Mouse (Mus musculus) hindbrain, embryonic 14.5 days (tissue): ENCODE data around the gene Rasl10a. TPM values are rescaled to one million over a fixed set of nuclear protein-coding genes. Genes with fewer than 3 reads are reported as not detected.

Source experiments
- ATAC-seq: fragments of 200-750 bp; cut with Nextera tagmentation; 2 replicates; pipeline ENCODE4 v1.8.0; 2017; ENCODE audit warnings: moderate number of reproducible peaks, mild to moderate bottlenecking, moderate TSS enrichment, moderate library complexity; ENCODE audit not compliant: low FRiP score
- DNase-seq: peaks from one replicate; pipeline ENCODE4 v3.0.0-alpha.2; 2015; ENCODE audit warnings: low spot score
- H3K27ac ChIP-seq: fragments of 300-500 bp; sonication (generic); 2 replicates; pipeline ENCODE4 v1.5.1; 2014; ENCODE audit warnings: mild to moderate bottlenecking, moderate library complexity
- H3K27me3 ChIP-seq: fragments of 300-500 bp; sonication (generic); 2 replicates; pipeline ENCODE4 v1.6.1; 2014; ENCODE audit warnings: mild to moderate bottlenecking, low read length, mixed read lengths; ENCODE audit not compliant: control insufficient read depth, insufficient read depth
- H3K36me3 ChIP-seq: fragments of 300-500 bp; sonication (generic); replicated peaks from 2 replicates; pipeline ENCODE4 v1.6.1; 2014; ENCODE audit not compliant: control insufficient read depth, insufficient read depth
- H3K4me1 ChIP-seq: fragments of 300-500 bp; sonication (generic); replicated peaks from 2 replicates; pipeline ENCODE4 v1.6.1; 2014; ENCODE audit warnings: antibody characterized with exemption, low read length, mixed read lengths; ENCODE audit not compliant: control insufficient read depth, insufficient read depth
- H3K4me2 ChIP-seq: fragments of 300-500 bp; sonication (generic); replicated peaks from 2 replicates; pipeline ENCODE4 v1.6.1; 2014; ENCODE audit warnings: mild to moderate bottlenecking, moderate library complexity
- H3K4me3 ChIP-seq: fragments of 300-500 bp; sonication (generic); replicated peaks from 2 replicates; pipeline ENCODE4 v1.5.1; 2014; ENCODE audit warnings: mild to moderate bottlenecking, low read length
- H3K9ac ChIP-seq: fragments of 300-500 bp; sonication (generic); 2 replicates; pipeline ENCODE4 v1.6.1; 2014
- H3K9me3 ChIP-seq: fragments of 300-500 bp; sonication (generic); 2 replicates; pipeline ENCODE4 v1.6.1; 2016; ENCODE audit warnings: low read length; ENCODE audit not compliant: control insufficient read depth
- WGBS: fragments of 180-500 bp; shearing (Covaris S2); extraction: QIAGEN DNeasy Blood & Tissue Kit; methylation state at CpG from one replicate; pipeline ENCODE4 v1.1.7; 2014; 5-methylcytosine and 5-hydroxymethylcytosine counted together
- polyA plus RNA-seq: library from polyadenylated mRNA; unstranded; fragments of >200 nt; fragmentation: Nextera tagmentation; extraction: Ambion mirVana; gene quantifications from 2 replicates; pipeline ENCODE4 v1.2.1, GENCODE M21; 2014

Rasl10a gene
- 1.0 and 1.8 TPM in 2 replicates for polyA plus RNA-seq

DNA sequence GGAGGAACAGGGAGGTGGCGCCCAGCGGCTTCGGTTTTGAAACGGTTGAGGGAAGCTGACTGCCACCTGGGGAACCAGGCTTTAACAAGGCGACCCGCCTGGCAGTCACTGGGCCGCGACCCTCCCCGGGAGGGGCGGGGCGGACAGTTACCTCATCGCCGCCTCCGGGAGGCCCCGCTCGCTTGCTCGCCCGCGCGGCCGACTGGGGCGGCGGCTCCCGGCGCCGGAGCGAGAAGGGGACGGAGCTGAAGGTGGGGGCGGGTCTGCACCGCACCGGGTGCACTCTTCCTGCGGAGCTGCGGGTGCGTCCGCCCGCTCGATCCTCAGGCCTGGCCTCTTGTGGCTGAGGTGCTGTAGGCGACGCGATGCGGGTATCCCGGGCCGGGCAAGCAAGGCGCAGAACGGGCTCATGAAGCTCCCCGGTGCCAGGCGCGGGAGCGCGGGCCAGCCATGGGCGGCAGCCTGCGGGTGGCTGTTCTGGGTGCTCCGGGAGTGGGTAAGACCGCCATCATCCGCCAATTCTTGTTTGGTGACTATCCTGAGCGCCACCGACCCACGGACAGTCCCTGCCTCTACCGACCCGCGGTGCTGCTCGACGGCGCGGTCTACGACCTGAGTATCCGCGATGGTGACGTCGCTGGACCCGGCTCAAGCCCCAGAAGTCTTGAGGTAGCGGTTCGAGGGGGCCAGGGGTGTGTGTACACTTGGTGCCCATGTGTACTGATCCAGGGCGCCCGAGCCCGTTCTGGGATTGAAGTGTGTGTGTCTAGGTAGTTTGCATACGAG, at the start of gene Rasl10a:
Rasl10a (plus strand) TSS at position 273 of the 786 bp plus-strand sequence.
- Histone ChIP-seq H3K9ac (peak within 1 kb of the TSS; percentile 24), H3K27ac (no peak within 1 kb of the TSS), H3K4me3 (peak within 1 kb of the TSS; percentile 34), H3K36me3 (peaks cover 4% of the 10 kb centered on the region), H3K27me3 (peaks cover 74% of the 10 kb centered on the region), H3K9me3 (no peaks in the 10 kb centered on the region), H3K4me2 (peak within 1 kb of the TSS; percentile 54), H3K4me1 (peaks cover 31% of the 10 kb centered on the region)
- ATAC-seq (no peak), DNase-seq (no peak)
- WGBS: 3% methylated on average over 70 of the region's 77 CpGs

DNA sequence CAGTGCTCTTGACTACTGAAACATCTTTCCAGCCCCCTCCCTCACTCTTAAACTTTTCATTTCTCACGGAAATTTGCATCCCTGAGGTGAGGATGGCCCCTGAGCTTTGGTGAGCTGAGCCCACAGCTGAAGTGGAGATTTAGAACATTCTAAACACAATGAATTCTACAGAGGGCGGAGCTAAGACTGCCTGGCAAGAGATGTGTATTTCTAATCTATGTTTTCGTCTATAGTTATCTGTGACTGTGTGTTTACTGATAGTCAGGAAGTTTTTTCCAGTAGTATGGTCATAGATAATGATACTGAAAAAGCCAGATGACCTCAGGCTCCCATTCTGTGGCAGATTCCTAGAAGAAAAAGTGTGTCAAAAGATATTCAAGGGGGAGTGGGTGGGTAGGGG, 49.1 kb upstream of the Rasl10a start:
- no peaks in the 10 kb centered on the region for H3K27me3 ChIP-seq
- ATAC-seq (no peak), DNase-seq (no peak)
- no peaks in the 10 kb centered on the region for H3K9me3 ChIP-seq
- 91% methylated on average over 3 of the region's 3 CpGs for WGBS
- H3K4me1 ChIP-seq: no peaks in the 10 kb centered on the region
- H3K36me3 ChIP-seq: peaks cover 26% of the 10 kb centered on the region
- no peak overlapping the region for H3K27ac ChIP-seq
- H3K9ac ChIP-seq: no peak overlapping the region
- no peak overlapping the region for H3K4me3 ChIP-seq
- H3K4me2 ChIP-seq: no peak overlapping the region

DNA sequence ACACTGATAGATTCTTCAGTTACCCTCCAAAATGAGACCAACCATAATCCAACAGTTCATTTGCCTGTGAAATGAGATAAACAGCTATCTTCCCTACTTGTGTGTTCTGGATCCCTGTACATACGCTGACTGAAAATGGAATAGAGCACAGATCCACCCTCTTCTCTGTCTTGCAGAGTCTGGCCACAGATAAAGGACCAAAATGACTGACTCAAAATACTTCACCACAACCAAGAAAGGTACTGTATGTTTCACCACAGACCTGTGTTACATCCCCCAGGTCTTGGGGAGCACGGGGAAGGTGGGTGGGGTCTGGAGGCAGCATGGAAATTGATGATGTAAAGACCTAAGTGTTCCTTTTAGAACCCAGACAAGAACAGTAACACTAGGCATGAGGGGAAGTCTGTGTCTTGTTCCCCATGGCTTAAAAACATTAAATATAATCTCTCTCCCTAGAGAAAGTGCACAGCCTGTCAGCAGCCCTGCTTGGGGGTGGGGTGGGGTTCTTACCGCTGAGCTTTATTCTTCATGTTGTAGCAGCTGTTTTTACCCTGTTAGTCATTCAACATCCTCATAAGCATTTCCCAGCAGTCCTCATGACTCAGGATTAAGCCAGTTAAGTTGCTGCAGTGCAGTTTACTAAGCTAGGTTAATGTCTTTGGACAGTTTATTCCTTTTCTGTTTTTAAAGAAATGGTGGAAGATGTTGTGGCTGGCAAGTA, 48.4 kb upstream of the Rasl10a start:
- H3K27ac ChIP-seq: no peak overlapping the region
- no peaks in the 10 kb centered on the region for H3K9me3 ChIP-seq
- no peak overlapping the region for H3K4me2 ChIP-seq
- H3K4me3 ChIP-seq: no peak overlapping the region
- no peak for ATAC-seq
- no peak for DNase-seq
- peaks cover 32% of the 10 kb centered on the region for H3K36me3 ChIP-seq
- no peaks in the 10 kb centered on the region for H3K4me1 ChIP-seq
- H3K9ac ChIP-seq: no peak overlapping the region
- H3K27me3 ChIP-seq: no peaks in the 10 kb centered on the region
- WGBS: 81% methylated on average over 3 of the region's 3 CpGs

DNA sequence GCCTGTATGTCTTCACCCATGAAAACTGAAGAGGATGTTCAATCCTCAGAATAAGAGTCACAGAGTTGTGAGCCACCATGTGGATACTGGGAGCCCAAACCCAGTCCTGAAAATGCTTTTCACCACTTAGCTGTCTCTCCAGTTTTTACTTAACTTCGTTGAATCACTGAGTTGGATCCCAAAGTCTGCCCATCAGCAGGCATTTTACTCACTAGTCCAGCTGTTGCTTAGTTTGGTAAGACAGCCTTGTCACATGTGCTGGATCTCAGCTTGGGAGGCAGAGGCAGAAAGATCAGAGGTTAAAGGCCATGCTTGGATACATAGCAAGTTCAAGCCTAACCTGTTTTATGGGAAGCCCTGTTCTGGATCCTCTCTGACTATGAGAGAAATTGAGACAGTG, 47.7 kb upstream of the Rasl10a start:
- H3K4me3 ChIP-seq: no peak overlapping the region
- no peak for ATAC-seq
- H3K9ac ChIP-seq: no peak overlapping the region
- H3K27me3 ChIP-seq: no peaks in the 10 kb centered on the region
- no peaks in the 10 kb centered on the region for H3K4me1 ChIP-seq
- peaks cover 39% of the 10 kb centered on the region for H3K36me3 ChIP-seq
- no peaks in the 10 kb centered on the region for H3K9me3 ChIP-seq
- H3K4me2 ChIP-seq: no peak overlapping the region
- WGBS: 100% methylated on average over 1 of the region's 1 CpGs
- DNase-seq: no peak
- no peak overlapping the region for H3K27ac ChIP-seq

DNA sequence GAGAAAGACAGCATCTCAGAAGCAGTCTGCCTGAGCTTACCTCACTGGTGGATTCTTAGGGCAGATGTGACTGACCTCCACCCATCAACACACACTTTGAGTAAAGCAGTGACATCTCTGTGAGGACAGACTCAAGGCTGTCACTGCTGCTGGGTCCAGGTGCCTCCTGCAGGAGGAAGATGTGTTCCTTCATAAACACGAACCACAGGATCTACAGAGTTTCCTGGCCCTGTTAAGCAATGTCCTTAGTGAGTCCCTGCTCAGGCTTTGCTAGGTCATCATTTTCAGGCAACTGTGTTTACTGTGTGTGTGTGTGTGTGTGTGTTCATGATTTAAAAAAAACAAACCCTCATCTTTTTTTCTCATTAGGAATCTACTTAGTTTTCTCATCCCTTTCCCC, 46.4 kb upstream of the Rasl10a start:
- H3K4me2 ChIP-seq: no peak overlapping the region
- DNase-seq: no peak
- H3K4me1 ChIP-seq: no peaks in the 10 kb centered on the region
- 67% methylated on average over 1 of the region's 1 CpGs for WGBS
- H3K4me3 ChIP-seq: no peak overlapping the region
- H3K36me3 ChIP-seq: peaks cover 51% of the 10 kb centered on the region
- no peaks in the 10 kb centered on the region for H3K27me3 ChIP-seq
- no peak for ATAC-seq
- no peak overlapping the region for H3K27ac ChIP-seq
- H3K9me3 ChIP-seq: no peaks in the 10 kb centered on the region
- H3K9ac ChIP-seq: no peak overlapping the region

DNA sequence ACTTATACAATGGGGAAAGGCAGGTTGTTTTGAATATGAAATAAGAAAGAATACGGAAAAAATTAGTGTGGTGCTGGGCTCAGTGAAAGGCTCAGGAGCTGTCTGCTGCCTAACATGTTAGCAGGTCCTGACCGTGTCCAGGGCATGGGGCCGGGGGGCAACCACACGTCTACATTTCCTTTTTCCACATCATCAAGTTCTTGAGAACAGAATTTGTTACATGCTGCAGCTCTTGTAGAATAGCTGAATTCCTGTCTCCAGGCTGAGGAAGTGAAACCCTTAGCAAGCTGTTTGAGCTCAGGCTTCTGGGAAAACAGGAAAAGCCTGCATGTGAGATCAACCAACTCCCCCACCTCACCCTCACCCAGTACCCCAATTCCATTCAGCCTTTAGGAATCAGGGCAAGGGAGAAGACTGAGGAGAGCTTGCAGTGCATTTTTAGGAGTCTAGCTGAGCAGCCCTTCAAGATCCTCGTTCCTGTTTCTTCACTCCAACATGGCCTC, 45.7 kb upstream of the Rasl10a start:
- 91% methylated on average over 5 of the region's 5 CpGs for WGBS
- no peak overlapping the region for H3K4me3 ChIP-seq
- no peak overlapping the region for H3K27ac ChIP-seq
- H3K4me1 ChIP-seq: no peaks in the 10 kb centered on the region
- H3K9me3 ChIP-seq: no peaks in the 10 kb centered on the region
- no peak overlapping the region for H3K9ac ChIP-seq
- H3K36me3 ChIP-seq: peaks cover 59% of the 10 kb centered on the region
- DNase-seq (no peak), ATAC-seq (no peak)
- no peak overlapping the region for H3K4me2 ChIP-seq
- no peaks in the 10 kb centered on the region for H3K27me3 ChIP-seq

DNA sequence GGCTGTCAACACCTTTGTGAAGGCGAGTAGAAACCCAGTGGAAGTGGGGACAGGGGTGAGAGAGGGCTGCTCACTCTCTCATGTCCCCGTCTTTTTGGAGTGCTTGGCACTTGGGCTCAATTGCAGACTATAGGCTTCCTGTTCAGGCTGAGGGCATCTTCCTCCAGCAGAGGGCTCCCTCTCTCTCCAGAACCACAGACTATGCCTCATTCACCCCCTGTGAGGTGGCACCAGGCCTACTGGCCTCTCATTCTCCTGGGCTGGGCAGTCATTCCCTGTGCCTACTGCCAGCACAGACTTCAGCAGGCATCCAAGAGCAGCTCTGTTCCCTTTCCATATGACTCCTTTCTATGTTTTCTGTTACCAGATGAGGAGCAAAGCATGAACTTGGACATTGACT, 42.2 kb upstream of the Rasl10a start:
- ATAC-seq (no peak), DNase-seq (peak; percentile 36)
- no peak overlapping the region for H3K4me3 ChIP-seq
- H3K4me1 ChIP-seq: no peaks in the 10 kb centered on the region
- H3K36me3 ChIP-seq: peaks cover 93% of the 10 kb centered on the region
- no peak overlapping the region for H3K27ac ChIP-seq
- no peaks in the 10 kb centered on the region for H3K27me3 ChIP-seq
- no peaks in the 10 kb centered on the region for H3K9me3 ChIP-seq
- 48% methylated on average over 2 of the region's 2 CpGs for WGBS
- no peak overlapping the region for H3K4me2 ChIP-seq
- H3K9ac ChIP-seq: no peak overlapping the region

DNA sequence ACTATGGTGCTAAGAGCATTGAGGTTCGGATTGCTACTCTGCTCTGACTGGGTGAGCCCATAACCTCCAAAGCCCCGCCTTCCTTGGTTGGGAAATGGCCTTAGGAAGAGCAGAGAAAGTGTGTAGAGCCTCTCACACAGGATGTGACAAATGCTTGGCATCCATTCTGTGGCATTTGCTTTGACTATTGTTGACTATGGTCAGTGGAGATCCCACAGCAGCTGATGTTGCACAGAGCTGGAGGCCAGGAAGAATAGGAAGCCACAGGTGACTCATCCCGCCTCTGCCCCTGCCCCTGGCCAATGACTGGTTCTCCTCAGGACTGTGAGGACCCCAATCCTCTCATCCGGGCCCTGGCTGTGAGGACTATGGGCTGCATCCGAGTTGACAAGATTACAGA, 41.6 kb upstream of the Rasl10a start:
- WGBS: 94% methylated on average over 5 of the region's 5 CpGs

DNA sequence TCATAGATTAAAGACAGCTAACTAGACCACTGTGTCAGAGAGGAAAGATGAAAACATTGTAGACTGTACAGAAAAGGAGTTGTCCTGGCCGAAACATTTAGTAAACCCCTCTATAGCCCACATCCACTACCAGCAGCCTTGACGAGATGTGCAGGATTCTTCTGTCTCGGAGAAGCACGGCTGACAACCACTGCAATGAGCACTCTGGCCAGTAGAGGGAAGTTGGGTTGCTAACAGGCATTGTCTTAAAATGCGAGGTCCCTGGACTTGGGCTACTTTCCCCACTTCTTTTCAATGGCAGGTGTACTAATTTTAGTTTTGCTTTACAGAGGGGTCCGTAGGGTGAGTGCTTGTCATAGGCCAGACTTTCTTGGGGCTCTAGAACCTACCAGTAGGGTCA, 40.4 kb upstream of the Rasl10a start:
- no peak overlapping the region for H3K4me3 ChIP-seq
- 69% methylated on average over 6 of the region's 6 CpGs for WGBS
- no peaks in the 10 kb centered on the region for H3K4me1 ChIP-seq
- no peaks in the 10 kb centered on the region for H3K9me3 ChIP-seq
- ATAC-seq (no peak), DNase-seq (no peak)
- no peaks in the 10 kb centered on the region for H3K27me3 ChIP-seq
- H3K9ac ChIP-seq: no peak overlapping the region
- no peak overlapping the region for H3K27ac ChIP-seq
- H3K4me2 ChIP-seq: no peak overlapping the region
- H3K36me3 ChIP-seq: peaks cover 88% of the 10 kb centered on the region

More for the DNA sequence above, 41.6 kb upstream of the Rasl10a start:
- Histone ChIP-seq H3K9ac (no peak overlapping the region), H3K27me3 (no peaks in the 10 kb centered on the region), H3K4me3 (no peak overlapping the region), H3K9me3 (no peaks in the 10 kb centered on the region), H3K4me1 (no peaks in the 10 kb centered on the region), H3K36me3 (peaks cover 91% of the 10 kb centered on the region), H3K4me2 (no peak overlapping the region), H3K27ac (no peak overlapping the region)
- ATAC-seq (no peak), DNase-seq (no peak)
